Mouse (Mus musculus) ES-E14 (cell line): ENCODE measurements at regions not wholly inside any gene's neighbourhood (a gene's known extent, or its start where the extent isn't known, plus 50 kb on each side); places are given as distances from the start of the nearest gene placed in this dataset.

Experiments
- CHD2 ChIP-seq: IDR thresholded peaks from 2 replicates; pipeline ENCODE4 v1.6.1; 2014; ENCODE audit warnings: mild to moderate bottlenecking, low read depth, low read length, inconsistent platforms
- HCFC1 ChIP-seq: IDR thresholded peaks from 2 replicates; pipeline ENCODE4 v1.6.1; 2012; ENCODE audit warnings: low read length, inconsistent platforms, borderline replicate concordance; ENCODE audit not compliant: insufficient read depth
- MAFK ChIP-seq: IDR thresholded peaks from 2 replicates; pipeline ENCODE4 v1.6.1; 2014; ENCODE audit warnings: mild to moderate bottlenecking, low read depth, low read length, inconsistent platforms; ENCODE audit not compliant: insufficient read depth
- ZC3H11A ChIP-seq: IDR thresholded peaks from 2 replicates; pipeline ENCODE4 v1.6.1; 2012; ENCODE audit warnings: low read depth, mild to moderate bottlenecking, inconsistent platforms, low read length, borderline replicate concordance
- ZNF384 ChIP-seq: IDR thresholded peaks from 2 replicates; pipeline ENCODE4 v1.6.1; 2012; ENCODE audit warnings: low read depth, low read length, inconsistent platforms

DNA sequence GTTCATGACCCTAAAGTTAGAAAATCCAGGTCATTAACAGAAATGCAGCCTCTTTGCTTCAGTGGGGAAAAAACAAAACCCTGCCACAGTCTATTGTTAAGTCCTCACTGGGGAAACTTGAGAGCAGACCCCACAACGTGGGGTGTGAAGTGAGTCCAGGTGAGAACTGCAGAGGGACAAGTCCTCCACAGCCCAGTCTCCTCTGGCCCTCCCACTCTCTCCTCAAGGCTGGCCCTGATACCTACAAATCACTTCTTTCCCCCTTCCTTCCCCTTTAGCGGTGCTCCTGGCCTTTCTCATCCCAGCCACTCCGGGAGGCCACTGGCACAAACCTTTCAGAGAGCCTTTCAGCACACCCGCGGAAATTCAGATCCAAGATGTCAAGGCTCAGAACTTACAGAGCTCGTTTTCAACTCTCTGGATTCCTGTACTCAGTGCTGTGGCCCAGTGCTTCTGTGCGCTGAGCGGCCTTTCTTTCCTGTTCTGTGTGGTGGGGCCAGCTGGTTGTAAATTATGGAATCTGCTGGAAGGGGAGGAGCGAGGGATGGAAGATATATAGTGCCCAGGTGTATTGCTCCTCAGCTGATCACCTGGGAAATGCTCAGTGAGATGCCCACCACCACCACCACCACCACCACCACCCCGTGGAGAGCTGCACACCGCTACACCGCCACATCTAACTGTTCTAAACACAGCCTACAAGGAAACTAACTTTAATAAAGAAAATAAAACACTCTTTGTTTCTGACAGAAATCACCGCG, 566.8 kb downstream of the 1700064H15Rik start:
- TF ChIP-seq ZC3H11A (no peak), ZNF384 (no peak), CHD2 (no peak), HCFC1 (no peak), MAFK (no peak)
